Mouse (Mus musculus) heart, adult 2 months (tissue): ENCODE data around the gene Mettl27. TPM values are rescaled to one million over a fixed set of nuclear protein-coding genes. Genes with fewer than 3 reads are reported as not detected.

Experiments
- DNase-seq, 2 experiments: peaks; one replicate each; pipeline ENCODE4 v3.0.0; 2021
- H3K27ac ChIP-seq: fragments of 200-600 bp; 2 replicates; pipeline ENCODE4 v1.8.1; 2022
- H3K27me3 ChIP-seq: fragments of 200-500 bp; 2 replicates; pipeline ENCODE4 v1.6.1; 2012; ENCODE audit warnings: mild to moderate bottlenecking, low read length, inconsistent platforms, mixed read lengths; ENCODE audit not compliant: control insufficient read depth, insufficient read depth
- H3K36me3 ChIP-seq: fragments of 200-500 bp; 2 replicates; pipeline ENCODE4 v1.6.1; 2012; ENCODE audit warnings: low read length, inconsistent platforms; ENCODE audit not compliant: control insufficient read depth, insufficient read depth
- H3K4me1 ChIP-seq: fragments of 200-500 bp; 2 replicates; pipeline ENCODE4 v1.6.1; 2011; ENCODE audit warnings: low read length; ENCODE audit not compliant: control insufficient read depth, insufficient read depth
- H3K4me3 ChIP-seq: fragments of 200-600 bp; 2 replicates; pipeline ENCODE4 v1.8.1; 2022
- H3K79me2 ChIP-seq: fragments of 200-500 bp; replicated peaks from 2 replicates; pipeline ENCODE4 v1.6.1; 2012; ENCODE audit warnings: mild to moderate bottlenecking, inconsistent platforms, low read length, moderate library complexity, mixed read lengths; ENCODE audit not compliant: control insufficient read depth, insufficient read depth
- H3K9ac ChIP-seq: fragments of 200-500 bp; 2 replicates; pipeline ENCODE4 v1.6.1; 2012; ENCODE audit warnings: low read depth, mild to moderate bottlenecking, control low read depth, inconsistent platforms, low read length, mixed read lengths
- CTCF ChIP-seq: fragments of 200-600 bp; IDR thresholded peaks from 2 replicates; pipeline ENCODE4 v1.8.1; 2022; ENCODE audit warnings: antibody characterized with exemption, mild to moderate bottlenecking, moderate library complexity
- EP300 ChIP-seq: fragments of 200-500 bp; IDR thresholded peaks from 2 replicates; pipeline ENCODE4 v1.6.1; 2011; ENCODE audit warnings: low read depth, low read length, control low read depth; ENCODE audit not compliant: insufficient read depth
- POLR2A ChIP-seq: fragments of 200-500 bp; IDR thresholded peaks from 2 replicates; pipeline ENCODE4 v1.6.1; 2011; ENCODE audit warnings: mild to moderate bottlenecking, low read depth, low read length, control low read depth; ENCODE audit not compliant: insufficient read depth
- WGBS: fragments of 180-500 bp; shearing (Covaris S2); methylation state at CpG from one replicate; pipeline ENCODE4 v1.1.7; 2018; 5-methylcytosine and 5-hydroxymethylcytosine counted together
- intact Hi-C: fragments of 180-260 bp; cut with DNase I; formaldehyde crosslinking; loops from one replicate; pipeline ENCODE4 v1.15.1; 2025
- polyA plus RNA-seq: library from polyadenylated mRNA; depleted of rRNA; stranded (reverse); fragments of >200 nt; gene quantifications from 2 replicates; pipeline ENCODE4 v1.2.3, GENCODE M21; 2012
- total RNA-seq, 2 experiments: library from RNA; stranded (reverse); gene quantifications; 2 replicates each; pipeline ENCODE4 v1.2.3; 2021

Gene Mettl27
- total and polyA plus RNA-seq, 3 experiments, result 2.8 to 6.7 (median 4.1) TPM

DNA sequence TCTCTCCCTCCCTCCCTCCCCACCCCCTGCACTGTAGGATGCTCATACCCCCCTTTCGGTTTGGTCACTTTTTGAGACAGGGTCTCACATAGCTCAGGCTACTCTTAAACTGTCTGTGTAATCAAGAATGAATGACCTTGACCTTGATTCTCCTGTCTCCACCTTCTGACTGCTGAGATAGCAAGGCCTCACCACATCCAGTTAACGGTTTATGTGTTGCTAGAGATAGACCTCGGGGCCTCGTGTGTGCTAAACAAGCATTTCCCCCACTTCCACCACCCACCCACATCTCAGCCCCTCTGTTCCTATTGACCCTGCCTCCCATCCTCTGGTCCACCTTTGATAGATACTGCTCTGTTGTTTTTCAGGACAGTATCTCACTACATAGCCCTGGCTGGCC is 45.7 kb downstream of the Mettl27 start:
- no peak overlapping the region for H3K9ac ChIP-seq
- no peak overlapping the region for H3K4me3 ChIP-seq
- DNase-seq, result no peak
- intact Hi-C loops, result no loop called here
- no peaks in the 10 kb centered on the region for H3K4me1 ChIP-seq
- 60% methylated on average over 4 of the region's 4 CpGs for WGBS
- no peaks in the 10 kb centered on the region for H3K36me3 ChIP-seq
- H3K27me3 ChIP-seq, result no peaks in the 10 kb centered on the region
- TF ChIP-seq CTCF (no peak), POLR2A (no peak), EP300 (no peak)
- no peak overlapping the region for H3K27ac ChIP-seq
- H3K79me2 ChIP-seq, result no peaks in the 10 kb centered on the region

DNA sequence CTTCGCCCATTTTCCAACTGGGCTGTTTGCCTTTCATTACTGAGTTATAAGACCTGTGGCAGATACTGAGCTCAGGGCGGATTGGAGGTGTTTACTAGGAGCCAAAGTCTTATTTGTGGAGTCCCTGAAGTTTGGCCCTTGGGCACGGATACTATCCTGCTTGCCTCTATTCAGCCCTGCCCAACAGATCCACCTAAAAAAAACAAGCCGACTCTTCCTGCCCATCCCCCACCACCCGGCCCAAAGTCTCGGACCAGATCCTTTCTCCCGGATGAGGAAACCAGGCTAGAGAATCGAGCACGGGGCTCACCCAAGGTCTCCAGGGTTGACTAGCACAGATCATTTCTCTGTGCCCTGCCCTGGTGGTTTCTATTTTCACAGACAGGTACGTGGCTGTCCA is 49.0 kb downstream of the Mettl27 start:
- Histone ChIP-seq H3K4me3 (no peak overlapping the region), H3K36me3 (no peaks in the 10 kb centered on the region), H3K4me1 (no peaks in the 10 kb centered on the region), H3K79me2 (no peaks in the 10 kb centered on the region), H3K9ac (no peak overlapping the region), H3K27ac (no peak overlapping the region), H3K27me3 (peaks cover 3% of the 10 kb centered on the region)
- TF ChIP-seq EP300 (no peak), CTCF (no peak), POLR2A (no peak)
- 35% methylated on average over 10 of the region's 10 CpGs for WGBS
- DNase-seq, result no peak
- intact Hi-C loops, result no loop called here

DNA sequence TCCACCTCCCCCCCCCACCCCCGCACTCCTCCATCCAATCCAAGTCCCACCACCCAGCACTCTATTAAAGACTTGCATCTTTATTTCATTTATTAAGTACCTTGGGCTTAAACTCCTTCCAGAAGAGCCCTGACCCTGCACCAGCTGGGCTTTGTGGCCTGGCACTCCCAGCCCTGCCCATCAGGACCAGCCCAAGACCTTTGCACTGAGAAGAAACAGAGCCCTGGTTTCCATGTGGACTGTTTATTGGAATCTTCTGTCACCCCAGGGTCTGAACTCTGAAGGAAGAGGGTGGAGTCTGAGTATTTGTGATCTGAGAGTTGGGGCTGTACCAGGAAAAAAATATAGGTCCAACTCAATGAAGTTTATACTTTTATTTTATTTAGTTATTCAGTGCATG is 50.9 kb downstream of the Mettl27 start:
- no peak overlapping the region for H3K9ac ChIP-seq
- no peak for TF ChIP-seq CTCF
- TF ChIP-seq EP300, result no peak
- no peak for DNase-seq
- intact Hi-C loops, result no loop called here
- H3K4me1 ChIP-seq, result no peaks in the 10 kb centered on the region
- peaks cover 15% of the 10 kb centered on the region for H3K27me3 ChIP-seq
- WGBS, result 85% methylated on average over 1 of the region's 1 CpGs
- H3K4me3 ChIP-seq, result no peak overlapping the region
- no peak overlapping the region for H3K27ac ChIP-seq
- no peaks in the 10 kb centered on the region for H3K79me2 ChIP-seq
- H3K36me3 ChIP-seq, result no peaks in the 10 kb centered on the region

DNA sequence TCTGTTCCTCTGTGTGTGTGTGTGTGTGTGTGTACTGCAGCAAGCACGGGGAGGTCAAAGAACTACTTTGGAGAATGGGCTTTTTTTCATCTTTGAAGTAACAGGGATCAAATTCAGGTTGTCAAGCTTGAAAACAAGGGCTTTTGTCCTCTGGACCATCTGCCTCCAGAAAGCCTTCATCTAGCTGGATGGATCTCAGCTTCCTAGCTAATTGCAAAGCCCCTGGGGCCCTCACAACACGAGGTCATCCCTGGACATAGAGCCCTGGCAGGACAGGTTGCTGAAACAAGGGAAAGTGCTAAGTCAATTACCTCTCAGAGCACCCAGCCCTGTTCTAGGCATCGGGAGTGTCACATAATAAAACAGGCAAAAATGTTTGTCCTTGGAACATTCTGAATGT is 51.6 kb downstream of the Mettl27 start:
- intact Hi-C loops, result no loop called here
- Histone ChIP-seq H3K79me2 (no peaks in the 10 kb centered on the region), H3K9ac (no peak overlapping the region), H3K27me3 (peaks cover 15% of the 10 kb centered on the region), H3K27ac (no peak overlapping the region), H3K4me1 (no peaks in the 10 kb centered on the region), H3K36me3 (no peaks in the 10 kb centered on the region), H3K4me3 (no peak overlapping the region)
- DNase-seq, result no peak
- WGBS, result 43% methylated on average over 3 of the region's 3 CpGs
- TF ChIP-seq CTCF, result no peak

DNA sequence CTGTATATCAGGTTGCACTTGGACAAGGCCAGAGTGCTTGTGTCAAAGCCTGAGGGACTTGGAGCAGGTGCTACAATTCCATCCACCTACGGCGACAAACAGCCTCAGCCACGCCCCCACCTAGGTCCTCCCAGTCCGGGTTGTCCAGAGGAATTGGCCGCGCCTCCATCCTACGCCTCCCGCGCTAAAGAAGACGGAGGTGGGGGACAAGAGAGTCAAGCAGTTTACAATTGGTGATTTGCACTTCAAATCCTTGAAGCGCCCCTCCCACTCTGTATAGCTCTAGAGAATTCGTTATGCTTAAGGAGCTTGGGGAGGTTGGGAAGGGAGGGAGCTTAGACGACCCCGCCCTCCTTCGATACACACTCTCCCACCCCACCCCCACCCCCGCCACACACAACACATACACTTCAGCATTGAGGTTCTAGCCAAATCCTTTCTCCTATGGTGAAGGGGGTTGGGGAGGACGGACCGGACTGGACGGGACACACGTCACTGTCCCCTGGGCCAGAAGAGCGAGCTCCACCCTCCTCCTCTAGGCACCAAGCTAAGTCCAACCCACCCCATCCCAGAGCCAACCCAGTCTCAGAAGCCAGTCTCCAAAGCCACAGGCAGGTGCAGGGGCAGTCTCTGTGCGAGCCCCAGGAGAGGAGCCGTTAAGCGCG is 53.6 kb downstream of the Mettl27 start, which contains the start of gene Cldn3:
Gene Cldn3, plus strand, starts transcription at position 582 of the 665 bp plus-strand sequence.
- TF ChIP-seq CTCF, result no peak
- no peak for TF ChIP-seq POLR2A
- TF ChIP-seq EP300, result no peak
- Histone ChIP-seq H3K27ac (no peak within 1 kb of the TSS), H3K79me2 (no peaks in the 10 kb centered on the region), H3K4me3 (0 out of 2 replicates have a peak within 1 kb of the TSS, but pooled peaks have one; percentile 6), H3K9ac (no peak within 1 kb of the TSS; the same call in 1 of the 2 replicates), H3K36me3 (no peaks in the 10 kb centered on the region), H3K27me3 (peaks cover 15% of the 10 kb centered on the region), H3K4me1 (no peaks in the 10 kb centered on the region)
- 2% methylated on average over 25 of the region's 25 CpGs for WGBS
- peak; percentile 45 to 49 for DNase-seq
- intact Hi-C loops, result no loop called here

DNA sequence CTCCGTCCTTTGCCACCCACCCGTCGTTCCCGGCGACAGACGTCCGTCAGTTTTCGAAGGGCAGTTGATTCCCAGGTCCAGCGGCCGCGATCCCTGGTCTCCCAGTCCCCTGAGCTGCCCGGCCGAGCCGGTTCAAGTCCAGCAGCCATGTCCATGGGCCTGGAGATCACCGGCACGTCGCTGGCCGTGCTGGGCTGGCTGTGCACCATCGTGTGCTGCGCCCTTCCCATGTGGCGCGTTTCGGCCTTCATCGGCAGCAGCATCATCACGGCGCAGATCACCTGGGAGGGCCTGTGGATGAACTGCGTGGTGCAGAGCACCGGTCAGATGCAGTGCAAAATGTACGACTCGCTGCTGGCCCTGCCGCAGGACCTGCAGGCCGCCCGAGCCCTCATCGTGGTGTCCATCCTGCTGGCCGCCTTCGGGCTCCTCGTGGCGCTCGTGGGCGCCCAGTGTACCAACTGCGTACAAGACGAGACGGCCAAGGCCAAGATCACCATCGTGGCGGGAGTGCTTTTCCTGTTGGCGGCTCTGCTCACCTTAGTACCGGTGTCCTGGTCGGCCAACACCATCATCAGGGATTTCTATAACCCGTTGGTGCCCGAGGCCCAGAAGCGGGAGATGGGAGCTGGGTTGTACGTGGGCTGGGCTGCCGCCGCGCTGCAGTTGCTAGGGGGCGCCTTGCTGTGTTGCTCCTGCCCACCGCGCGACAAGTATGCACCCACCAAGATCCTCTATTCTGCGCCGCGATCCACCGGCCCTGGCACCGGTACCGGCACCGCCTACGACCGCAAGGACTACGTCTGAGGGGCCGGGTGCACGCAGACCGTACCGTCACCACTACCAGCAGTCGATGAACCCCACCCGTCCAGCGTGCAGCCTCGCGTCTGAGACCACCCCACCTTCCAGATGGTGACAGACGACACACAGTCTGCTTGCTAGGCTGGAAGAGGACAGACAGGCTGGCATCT is 54.4 kb downstream of the Mettl27 start:
- no peak for DNase-seq
- H3K79me2 ChIP-seq, result no peaks in the 10 kb centered on the region
- H3K9ac ChIP-seq, result no peak overlapping the region; the same call in 1 of the 2 replicates
- no peak overlapping the region for H3K27ac ChIP-seq
- H3K4me3 ChIP-seq, result 0 out of 2 replicates have a peak overlapping the region, but pooled peaks have one; percentile 6
- WGBS, result 6% methylated on average over 79 of the region's 79 CpGs
- peaks cover 15% of the 10 kb centered on the region for H3K27me3 ChIP-seq
- H3K4me1 ChIP-seq, result no peaks in the 10 kb centered on the region
- H3K36me3 ChIP-seq, result no peaks in the 10 kb centered on the region
- no peak for TF ChIP-seq EP300
- TF ChIP-seq POLR2A, result no peak
- TF ChIP-seq CTCF, result no peak
- intact Hi-C loops, result no loop called here
